Mouse (Mus musculus) neutrophil, adult 5-6 weeks (primary cell): ENCODE data around the gene Enox1. TPM values are rescaled to one million over a fixed set of nuclear protein-coding genes. Genes with fewer than 3 reads are reported as not detected.

Experiments used
- ATAC-seq: fragments of 151-379, 151-347 bp; 2 replicates; pipeline ENCODE4 v1.8.0; 2017; ENCODE audit warnings: mild to moderate bottlenecking, moderate TSS enrichment; ENCODE audit not compliant: insufficient number of reproducible peaks, poor library complexity, low FRiP score, severe bottlenecking; ENCODE audit errors: extremely low read depth
- total RNA-seq: library from RNA; stranded (forward); fragments of 200-1000 nt; gene quantifications from 2 replicates; pipeline ENCODE4 v1.2.3, GENCODE M21; 2017

Enox1 gene
- total RNA-seq, 1 experiment from 2014 or later, result not detected

DNA sequence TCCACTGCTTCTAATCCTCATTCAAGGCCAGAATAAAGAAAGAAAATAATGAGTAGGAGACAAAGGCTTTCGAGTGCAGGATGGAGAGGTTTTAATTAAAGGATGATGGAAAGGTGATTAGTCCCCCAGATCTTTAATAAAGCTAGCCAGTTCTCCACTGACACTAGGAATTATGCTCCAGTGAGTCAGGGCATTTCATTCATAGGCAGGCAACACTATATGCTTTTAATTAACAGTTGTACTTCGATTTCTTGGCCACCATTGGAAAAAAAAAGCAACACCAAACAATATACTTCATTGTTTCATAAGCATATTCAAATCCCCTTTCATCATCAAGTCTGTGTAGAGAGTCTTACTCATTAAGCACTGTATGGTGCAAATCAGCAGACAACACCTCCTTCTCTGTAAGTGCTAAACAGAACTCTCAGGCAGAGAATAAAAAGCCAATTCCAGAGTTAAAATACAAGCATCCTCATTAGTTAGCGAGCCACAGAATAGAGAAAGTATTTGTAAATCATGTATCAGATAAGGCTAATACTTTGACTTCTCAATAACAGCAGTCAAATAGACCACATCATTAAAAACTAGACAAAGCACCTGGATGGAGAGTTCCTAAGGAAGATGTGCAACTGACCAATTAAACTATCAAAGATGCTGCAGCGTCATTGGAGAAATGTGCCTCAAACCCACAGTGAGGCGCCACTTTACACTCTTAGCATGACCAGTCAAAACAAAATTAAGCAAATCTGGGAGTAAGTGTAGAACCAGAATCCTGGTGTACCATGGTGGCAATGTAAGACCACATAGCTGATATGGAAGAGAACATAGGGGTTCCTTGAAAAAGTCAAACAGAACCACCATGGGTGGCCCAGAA, 249.9 kb downstream of the Enox1 start:
- no peak for ATAC-seq

DNA sequence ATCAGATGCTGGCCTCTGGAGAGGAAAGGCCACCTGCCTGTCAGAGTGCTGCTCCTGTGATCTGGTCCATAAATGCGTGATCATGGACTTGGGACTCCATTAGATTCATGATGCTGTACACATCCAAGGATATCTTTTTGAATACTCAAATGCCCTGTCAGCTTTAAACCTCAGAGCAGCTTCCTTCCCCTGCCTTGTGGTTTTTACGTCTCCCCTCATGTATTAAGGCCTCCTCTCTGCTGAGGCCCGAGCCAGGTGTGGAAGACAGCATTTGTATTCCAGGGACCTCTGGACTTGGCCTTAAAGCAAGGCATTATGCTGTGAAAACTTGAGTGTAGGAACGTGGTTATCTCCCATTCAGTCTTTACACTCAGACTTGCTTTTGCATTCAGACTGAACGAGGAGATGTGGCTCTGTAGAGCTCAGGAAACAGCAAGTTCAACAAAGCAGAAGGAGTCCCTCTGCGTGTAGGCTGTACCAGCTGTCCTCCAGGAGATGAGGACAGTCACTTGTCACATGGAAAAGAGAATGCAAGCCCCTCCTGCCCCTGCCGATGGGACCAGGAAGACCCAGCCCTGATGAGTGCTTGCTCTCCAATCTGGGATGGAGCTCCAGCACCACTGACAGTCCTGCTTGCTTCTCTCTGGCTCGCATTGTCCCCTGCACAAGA, 252.8 kb downstream of the Enox1 start:
- no peak for ATAC-seq

DNA sequence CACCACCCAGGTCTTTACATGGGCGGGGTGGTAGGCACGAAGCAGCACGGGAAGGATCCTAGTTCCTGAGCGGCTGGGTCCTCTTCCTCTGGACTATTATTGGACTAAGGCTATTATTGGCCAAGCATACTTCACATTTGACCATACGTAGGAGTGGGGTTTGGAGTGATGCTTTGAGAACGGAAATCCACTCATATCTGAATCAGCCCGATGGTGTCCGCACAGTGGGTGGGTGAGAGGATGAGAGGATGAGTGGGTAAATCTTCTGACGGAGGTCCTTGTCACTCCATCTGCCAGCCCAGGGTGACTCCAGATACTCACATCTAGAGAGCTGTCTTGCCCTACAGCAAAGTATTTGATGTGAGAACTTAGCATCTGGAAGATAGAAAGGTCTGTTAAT, 253.8 kb downstream of the Enox1 start:
- no peak for ATAC-seq

DNA sequence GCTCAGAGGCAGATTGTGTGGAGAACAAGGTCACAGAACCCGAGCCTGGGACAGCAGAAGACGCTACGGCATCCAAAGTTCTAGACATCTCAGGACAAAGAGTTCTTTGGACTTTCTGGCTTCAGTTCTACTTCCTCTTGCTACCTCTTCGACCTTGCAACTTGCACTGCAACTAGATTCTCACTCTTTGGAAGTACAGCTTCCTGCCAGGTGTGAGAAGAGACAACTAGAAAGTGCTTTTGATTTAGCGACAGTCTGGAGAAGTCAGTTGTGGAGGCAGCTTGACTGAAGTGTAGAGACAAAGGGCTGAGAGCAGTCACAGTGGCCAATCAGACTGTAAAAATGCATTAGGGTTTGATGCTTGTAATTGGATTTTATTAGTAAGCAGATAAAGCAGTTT, 256.5 kb downstream of the Enox1 start:
- no peak for ATAC-seq

DNA sequence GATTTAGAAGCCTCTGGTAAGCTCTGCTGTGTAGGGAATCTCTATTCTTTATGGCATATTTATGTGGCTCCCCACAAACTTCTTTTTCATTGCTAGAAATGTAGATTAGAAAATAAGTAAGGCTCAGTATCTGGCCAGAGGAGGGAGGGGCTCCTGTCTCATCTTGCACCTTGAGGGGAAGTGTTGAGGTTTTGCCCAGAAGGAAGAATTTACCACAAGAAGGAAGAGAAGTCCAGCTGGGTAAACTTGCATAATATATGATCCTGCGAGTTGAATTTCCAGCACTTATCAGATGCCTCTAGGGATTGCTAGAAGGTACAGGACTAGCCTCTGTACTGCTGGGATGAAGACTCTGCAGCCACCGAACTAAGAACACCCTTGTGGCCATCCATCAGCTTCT, 259.8 kb downstream of the Enox1 start:
- ATAC-seq, result no peak

DNA sequence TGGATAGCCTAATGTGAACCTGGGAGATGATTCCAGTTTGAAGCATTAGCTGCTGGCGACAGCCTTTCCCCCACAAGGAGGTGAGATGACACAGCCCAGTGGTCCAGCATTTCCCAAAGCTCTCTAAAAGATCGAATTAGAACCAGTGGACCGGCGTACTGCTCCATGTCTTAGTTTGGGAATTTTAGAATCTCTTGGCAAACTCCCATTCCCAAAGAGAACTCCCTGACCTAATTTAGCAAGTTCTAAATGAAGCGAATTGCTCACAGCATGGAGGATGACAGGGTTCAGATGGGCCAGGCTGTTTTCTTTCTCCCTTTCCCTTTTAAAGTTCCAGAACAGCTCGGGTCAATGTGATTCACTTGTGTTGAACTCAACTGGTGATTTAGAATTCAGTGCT, 264.5 kb downstream of the Enox1 start:
- no peak for ATAC-seq

DNA sequence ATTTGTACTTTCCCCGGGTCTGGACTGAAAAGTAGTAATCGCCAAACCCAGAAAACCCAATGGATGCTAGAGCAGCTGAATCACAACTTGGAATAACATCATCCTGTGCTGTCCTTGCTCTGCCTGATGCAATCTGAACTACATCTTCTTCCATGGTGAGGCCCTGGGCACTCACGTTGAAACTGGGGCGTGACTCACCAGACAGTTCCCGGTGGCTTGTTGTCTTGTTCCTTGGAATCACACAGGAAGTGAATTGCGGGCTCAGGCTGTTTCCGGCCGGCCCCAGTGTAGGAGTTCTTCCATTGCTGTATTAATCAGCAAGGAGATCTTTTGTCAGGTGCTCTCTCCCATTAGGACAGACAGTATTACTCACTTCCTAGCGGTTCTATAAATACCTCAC, 266.6 kb downstream of the Enox1 start:
- no peak for ATAC-seq

DNA sequence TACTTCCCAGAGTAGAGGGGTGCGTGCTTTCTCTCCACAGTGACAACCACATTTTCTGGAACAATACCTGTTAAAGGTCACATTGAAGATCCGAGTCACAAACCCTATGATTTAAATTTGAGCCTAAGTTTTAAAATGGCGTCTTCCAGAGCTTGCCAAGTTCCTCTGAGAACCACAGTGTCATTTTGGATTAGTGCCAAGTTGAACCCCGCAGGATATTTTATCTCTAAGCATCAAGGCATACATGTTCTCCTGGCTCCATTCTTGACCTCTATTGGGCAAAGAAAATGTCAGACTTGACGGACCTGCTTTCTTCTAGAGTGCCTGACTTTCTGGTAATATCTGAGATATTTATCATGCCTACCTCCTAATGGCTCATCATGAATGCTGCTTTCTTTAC, 282.9 kb downstream of the Enox1 start:
- ATAC-seq, result no peak

DNA sequence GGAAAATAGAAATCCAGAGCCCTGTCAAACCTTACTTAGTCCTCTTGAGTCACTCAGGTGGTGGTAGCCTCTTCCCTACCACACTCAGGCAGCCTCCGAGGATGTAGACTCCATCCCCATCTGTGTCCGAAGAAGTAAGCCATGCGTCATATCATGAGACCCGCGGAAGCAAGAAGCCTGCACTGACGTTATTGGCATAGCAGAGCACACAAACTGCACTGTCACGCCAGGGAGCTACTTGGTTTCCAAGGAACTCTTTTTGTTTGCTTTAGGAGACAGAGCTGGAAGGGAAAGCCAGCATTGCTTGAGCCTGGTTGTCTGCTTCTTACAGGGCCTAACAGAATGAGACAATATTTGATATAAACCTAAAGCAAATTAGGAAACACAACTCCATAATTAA, 284.2 kb downstream of the Enox1 start:
- no peak for ATAC-seq

DNA sequence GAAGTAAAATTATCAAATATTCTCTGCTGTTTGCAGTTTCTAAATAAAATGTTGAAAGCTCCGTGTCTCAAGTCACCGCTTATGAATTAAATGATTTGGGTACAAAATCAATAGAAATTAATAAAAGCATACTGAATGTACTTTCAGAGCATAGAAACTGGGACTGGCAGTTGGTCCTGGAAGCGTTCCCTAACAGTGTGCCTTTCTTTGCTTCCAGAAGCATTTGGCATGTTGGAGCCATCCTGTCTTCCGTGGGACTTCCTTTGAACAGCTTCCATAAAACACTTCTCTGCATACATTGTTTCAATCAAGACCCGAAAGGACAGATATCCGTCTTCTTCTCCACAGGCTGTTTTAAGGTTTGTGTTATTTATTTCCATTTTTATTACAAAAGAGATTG, 285.0 kb downstream of the Enox1 start:
- ATAC-seq, result no peak

DNA sequence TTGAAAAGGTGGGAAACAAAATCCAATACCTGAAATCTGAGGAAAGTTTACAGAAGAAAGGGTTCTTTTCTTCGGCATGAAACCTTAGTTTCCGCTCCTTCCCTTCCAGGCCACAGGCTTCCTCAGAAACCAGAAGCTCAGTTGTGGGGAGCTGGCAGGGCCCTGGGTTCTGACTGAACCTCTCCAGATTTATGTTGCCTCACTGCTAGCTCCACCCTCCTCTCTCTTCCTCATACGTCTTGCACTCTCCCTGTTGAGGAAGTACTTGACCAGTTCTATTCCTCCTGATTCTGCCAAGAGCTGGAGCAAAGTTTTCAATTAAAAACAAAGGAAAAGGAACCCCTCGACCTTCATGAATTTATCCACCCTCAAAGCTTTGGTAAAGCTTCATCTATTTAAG, 291.4 kb downstream of the Enox1 start:
- ATAC-seq, result peak; percentile 51; the same call in 1 of the 2 replicates

DNA sequence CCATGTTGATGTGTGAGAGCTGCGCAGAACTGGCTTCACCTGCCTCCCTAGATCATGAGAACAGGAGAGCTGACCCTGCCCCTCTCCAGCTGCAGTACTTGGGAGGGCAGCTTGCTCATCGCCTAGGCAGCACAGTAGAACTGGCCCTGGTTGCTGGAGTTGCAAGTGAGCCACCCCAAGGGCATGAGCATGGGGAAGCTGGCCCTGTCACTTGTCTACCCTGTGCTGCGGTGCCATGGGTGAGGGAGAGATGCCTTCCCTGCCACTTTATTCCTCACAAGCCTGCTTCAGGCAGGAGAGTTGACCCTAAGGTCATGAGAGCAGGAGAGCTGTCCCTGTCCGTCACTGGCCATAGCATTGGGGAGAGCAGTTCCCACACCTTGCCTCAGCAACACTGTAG, 295.4 kb downstream of the Enox1 start:
- 0 out of 2 replicates have a peak, but pooled peaks have one; percentile 6 for ATAC-seq

DNA sequence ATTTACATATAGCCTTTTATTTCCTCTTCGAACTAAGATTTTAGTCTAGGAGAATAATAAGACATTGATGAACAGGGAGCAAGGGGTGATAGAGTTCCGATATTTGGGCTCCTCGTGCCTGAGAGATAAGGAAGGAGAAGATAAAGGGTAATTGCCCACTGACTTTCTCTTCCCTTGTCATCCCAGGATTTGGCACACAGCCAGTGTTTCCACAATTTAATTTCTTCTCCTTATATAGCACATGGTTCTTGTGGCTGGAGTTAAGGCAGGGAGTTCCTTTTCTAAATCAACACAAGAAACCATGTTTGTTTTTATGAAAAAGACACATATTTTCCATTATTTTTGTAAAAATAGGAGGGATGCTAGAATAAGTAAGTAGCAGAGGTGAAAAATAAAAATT, 299.5 kb downstream of the Enox1 start:
- no peak for ATAC-seq

DNA sequence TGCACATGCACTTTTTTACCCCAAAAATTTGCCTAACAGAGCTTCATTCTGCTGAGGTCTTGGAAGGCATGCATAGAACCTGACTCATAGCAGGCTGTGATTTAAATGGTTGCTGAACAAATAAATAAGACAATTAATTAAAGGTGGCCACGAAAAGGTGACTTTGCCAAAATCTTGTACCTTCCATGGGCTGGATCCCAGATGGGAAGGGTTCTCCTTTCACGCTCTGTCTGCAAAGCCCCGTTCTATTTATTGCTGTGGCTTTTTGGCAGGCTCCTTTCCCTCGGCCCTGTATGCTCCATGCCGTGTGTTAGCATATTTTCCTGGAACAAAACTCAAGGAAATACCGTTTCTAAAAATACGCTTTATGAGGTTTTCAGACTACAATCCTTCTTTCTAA, 300.3 kb downstream of the Enox1 start:
- ATAC-seq, result no peak

DNA sequence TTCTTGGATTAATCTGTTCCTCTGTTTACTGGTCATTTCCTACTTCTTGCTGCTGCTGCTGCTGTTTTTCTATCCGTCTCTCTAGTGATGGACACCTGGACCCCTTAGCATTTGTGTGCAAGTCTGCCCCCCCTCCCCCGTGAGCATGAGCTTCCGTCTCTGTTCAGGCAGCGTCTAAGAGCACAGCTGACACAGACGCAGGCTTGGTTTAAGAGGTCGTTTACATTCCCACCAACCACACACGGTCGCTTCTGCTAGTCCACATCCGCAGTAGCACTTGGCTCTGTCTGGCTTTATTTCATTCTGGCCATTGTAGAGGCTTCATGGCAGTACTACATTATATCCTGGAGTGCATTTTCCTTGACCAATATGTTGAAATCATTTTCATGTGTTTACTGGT, 301.7 kb downstream of the Enox1 start:
- no peak for ATAC-seq

DNA sequence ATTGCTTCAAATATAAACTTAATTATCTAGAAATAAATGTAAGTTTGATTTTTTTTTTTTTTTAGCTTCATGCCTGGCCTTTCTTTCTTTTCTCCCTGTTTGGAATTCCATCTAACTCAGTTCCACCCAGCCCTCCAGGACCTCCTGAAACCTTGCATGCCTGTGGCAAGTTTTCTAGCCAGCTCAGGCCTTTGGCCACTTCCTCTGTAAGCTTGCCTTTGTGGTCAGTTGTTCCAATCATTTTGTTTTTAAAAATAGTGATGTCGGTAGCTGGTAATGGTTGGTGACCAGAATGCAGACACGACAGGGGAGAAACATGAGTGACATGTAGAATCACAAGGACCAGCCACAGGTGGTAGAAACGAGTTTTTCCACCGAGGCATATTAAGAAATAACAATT, 307.4 kb downstream of the Enox1 start:
- no peak for ATAC-seq

DNA sequence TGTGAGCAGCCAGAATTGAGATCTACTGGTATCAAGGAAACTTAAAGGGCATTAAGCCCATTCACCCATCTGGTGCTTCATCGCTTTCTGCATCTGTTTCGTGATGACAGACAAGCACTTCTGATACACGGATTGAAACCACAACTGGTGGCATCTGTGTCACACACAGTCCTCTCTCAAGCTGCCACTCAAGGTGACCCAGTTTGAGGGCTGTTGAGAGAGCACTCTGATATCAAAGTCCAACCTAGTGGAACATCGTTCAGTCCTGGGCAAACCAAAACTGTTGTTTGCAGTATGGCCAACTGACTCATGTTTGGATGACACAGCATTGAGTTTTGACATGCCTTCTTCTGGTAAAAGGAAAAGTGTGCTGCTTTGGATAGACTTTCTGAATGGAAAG, 308.2 kb downstream of the Enox1 start:
- no peak for ATAC-seq

DNA sequence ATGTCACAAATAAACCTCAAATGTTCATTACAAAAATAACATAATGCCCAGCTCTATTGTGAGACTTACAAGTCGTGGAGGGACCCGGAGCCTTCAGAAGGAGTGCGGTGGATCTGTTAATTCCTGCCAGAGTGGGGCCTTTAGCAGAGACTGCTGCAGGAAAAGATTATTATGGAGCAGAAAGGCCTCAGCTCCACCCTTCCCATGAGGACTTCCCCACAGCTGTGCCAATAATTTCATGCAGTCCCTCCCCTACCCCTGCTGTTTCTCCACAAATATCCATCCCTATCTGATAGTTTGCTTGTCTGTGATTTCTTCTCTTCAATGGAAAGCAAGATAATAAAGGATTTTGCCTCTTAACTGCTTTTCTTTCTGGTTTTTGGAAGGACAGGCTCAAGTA, 314.0 kb downstream of the Enox1 start:
- no peak for ATAC-seq

DNA sequence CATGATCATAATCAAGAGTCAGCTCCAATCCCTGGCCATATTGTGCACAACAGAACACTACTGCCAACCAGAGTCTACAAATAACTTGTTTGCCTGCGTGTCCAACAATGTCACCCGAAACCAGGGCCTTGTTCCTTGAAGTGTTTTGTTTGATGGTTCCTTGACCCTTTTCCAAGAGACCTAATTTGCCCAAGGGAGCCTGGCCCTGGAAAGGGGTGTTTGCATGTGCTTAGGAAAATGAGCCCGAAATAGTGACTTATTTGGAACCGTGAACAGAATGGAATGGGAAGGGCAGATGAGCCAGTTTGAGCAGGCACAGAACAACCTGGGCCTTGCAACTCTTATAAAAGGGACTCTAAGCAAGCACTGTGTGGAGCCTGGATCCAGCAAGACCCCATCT, 316.9 kb downstream of the Enox1 start:
- no peak for ATAC-seq

DNA sequence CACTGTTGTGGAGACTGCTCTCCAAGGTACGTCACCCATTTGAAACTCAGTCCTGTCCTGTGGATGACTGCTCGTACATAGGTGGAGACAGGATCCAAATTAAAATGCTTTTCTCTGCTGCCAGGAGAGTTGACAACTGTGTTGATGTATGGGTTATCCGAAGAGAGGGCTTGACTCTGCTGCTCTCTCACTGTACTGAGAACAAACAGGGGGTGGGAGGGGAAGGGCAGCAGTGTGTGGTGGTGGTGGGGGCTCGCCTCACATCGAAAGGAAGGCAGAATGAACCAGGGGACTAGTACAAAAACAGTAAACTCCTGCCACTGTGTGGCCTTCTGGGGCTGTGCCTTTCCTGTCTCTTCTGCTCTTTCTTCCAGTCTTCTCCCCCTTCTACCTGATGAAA, 317.5 kb downstream of the Enox1 start:
- no peak for ATAC-seq
